Mouse (Mus musculus) retina, embryonic 14.5 days (tissue): Measurements from ENCODE around the gene Taar4.

Experiments
- DNase-seq: peaks from one replicate; pipeline ENCODE4 v3.0.0-alpha.2; 2015; ENCODE audit warnings: low spot score

Gene Taar4

DNA sequence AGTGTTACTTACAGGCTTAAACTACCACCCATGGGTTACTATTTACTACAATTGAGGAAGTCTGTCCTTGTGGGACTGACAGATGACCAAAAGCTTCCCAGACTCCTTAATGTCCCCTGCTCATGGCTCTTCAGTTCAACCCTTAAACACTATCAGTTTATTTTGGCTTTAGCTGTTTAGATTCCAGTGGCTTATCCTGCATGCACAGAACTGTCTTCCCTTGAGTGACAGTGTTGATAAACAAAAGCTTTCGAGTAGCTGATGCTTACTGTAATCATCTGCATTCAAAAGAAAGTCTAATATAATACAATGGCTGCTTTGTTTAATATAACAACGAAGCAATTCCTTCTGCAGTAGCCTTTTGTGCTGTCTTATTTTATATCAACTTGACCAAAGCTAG is 46.7 kb downstream of the Taar4 start:
- no peak for DNase-seq

DNA sequence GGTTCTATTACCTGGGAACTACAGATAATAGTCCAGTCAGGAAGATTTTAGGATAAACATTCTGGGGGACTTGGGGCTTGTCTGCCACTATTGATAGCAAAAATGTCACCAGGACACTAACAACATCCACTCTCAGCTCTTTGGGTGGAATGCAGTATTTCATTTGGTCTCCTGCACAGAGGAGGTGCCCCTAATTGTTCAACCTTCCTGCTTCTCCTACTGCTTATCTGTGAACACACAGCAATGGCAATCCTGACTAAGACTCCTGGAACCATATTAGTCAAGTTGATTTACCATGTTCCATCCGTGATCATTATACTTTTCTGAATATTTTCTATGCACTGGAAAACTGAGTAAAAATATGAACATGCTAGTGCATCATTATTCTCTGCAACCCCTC is 47.8 kb downstream of the Taar4 start:
- no peak for DNase-seq
